Mouse (Mus musculus): ENCODE results near the gene Olfr372. TPM values are rescaled to one million over a fixed set of nuclear protein-coding genes. Genes with fewer than 3 reads are reported as not detected.

Gene Olfr372
- polyA plus RNA-seq (2021; fragmentation: Nextera tagmentation): not detected in 2 replicates
- long read RNA-seq, experiment 1: 0 reads
- long read RNA-seq, experiment 2: 0 reads

GRCm38 (mm10) chr8:72040918-72041317 is at the start of gene Olfr372:
Olfr372 (plus strand) TSS chr8:72041218.

GRCm38 (mm10) chr8:72009473-72009872 is 31.5 kb upstream of the Olfr372 start, which contains the start of gene Cyp4f18:
Cyp4f18 (minus strand) TSS chr8:72009626.

GRCm38 (mm10) chr8:72082877-72083276 is 41.9 kb downstream of the Olfr372 start, which contains the start of gene Olfr373:
Olfr373 (plus strand) TSS chr8:72083177.

GRCm38 (mm10) chr8:72106740-72107139 is 65.7 kb downstream of the Olfr372 start, which contains the start of gene Olfr374:
Olfr374 (plus strand) TSS chr8:72107040.

Other genes with a start within 250 kb of the Olfr372 start
- 3.0 and 3.2 TPM in 2 replicates for gene Zfp709, start 159.2 kb upstream of the Olfr372 start, polyA plus RNA-seq (2021; fragmentation: Nextera tagmentation)
- 2.4 and 2.5 TPM in 2 replicates for gene Zfp882, start 132.6 kb upstream of the Olfr372 start, polyA plus RNA-seq (2021; fragmentation: Nextera tagmentation)
- gene Zfp617, start 132.6 kb upstream of the Olfr372 start, polyA plus RNA-seq (2021; fragmentation: Nextera tagmentation): 17.1 and 18.1 TPM in 2 replicates
- 11.0 and 11.6 TPM in 2 replicates for gene Zfp961, start 90.2 kb upstream of the Olfr372 start, polyA plus RNA-seq (2021; fragmentation: Nextera tagmentation)
- gene Cyp4f18, start 31.6 kb upstream of the Olfr372 start, polyA plus RNA-seq (2021; fragmentation: Nextera tagmentation): 0.08 TPM in 1 of 2 replicates, not detected in the other
- gene Olfr373, start 42.0 kb downstream of the Olfr372 start, polyA plus RNA-seq (2021; fragmentation: Nextera tagmentation): not detected in 2 replicates
- gene Olfr374, start 65.8 kb downstream of the Olfr372 start, polyA plus RNA-seq (2021; fragmentation: Nextera tagmentation): not detected in 2 replicates
- 25.2 and 27.4 TPM in 2 replicates for gene Tpm4, start 93.8 kb downstream of the Olfr372 start, polyA plus RNA-seq (2021; fragmentation: Nextera tagmentation)
- gene Rab8a, start 120.0 kb downstream of the Olfr372 start, polyA plus RNA-seq (2021; fragmentation: Nextera tagmentation): 42.4 and 62.1 TPM in 2 replicates
- 0.16 TPM in 1 of 2 replicates, not detected in the other for gene Hsh2d, start 148.4 kb downstream of the Olfr372 start, polyA plus RNA-seq (2021; fragmentation: Nextera tagmentation)
- not detected in 2 replicates for gene Cib3, start 171.6 kb downstream of the Olfr372 start, polyA plus RNA-seq (2021; fragmentation: Nextera tagmentation)
- not detected in 2 replicates for gene Gm11034, start 172.4 kb downstream of the Olfr372 start, polyA plus RNA-seq (2021; fragmentation: Nextera tagmentation)
- gene Fam32a, start 178.5 kb downstream of the Olfr372 start, polyA plus RNA-seq (2021; fragmentation: Nextera tagmentation): 48.0 and 64.8 TPM in 2 replicates
- 80.9 and 92.7 TPM in 2 replicates for gene Ap1m1, start 198.8 kb downstream of the Olfr372 start, polyA plus RNA-seq (2021; fragmentation: Nextera tagmentation)

All from left cerebral cortex, adult 6 months (tissue).